Mouse (Mus musculus) lung, embryonic 14.5 days (tissue): ENCODE results near the gene Nptn. TPM values are rescaled to one million over a fixed set of nuclear protein-coding genes. Genes with fewer than 3 reads are reported as not detected.
A peak's percentile ranks its signal among the peaks of the same experiment; 100 is the strongest.

ENCODE experiments used
- ATAC-seq: fragments of 200-750 bp; cut with Nextera tagmentation; 2 replicates; pipeline ENCODE4 v1.8.0; 2017; ENCODE audit warnings: mild to moderate bottlenecking, moderate TSS enrichment, moderate library complexity; ENCODE audit not compliant: insufficient read depth
- DNase-seq: peaks from one replicate; pipeline ENCODE4 v3.0.0-alpha.2; 2015
- H3K27ac ChIP-seq: fragments of 300-500 bp; sonication (generic); 2 replicates; pipeline ENCODE4 v1.5.1; 2014; ENCODE audit warnings: low read depth, mild to moderate bottlenecking, moderate library complexity
- H3K27me3 ChIP-seq: fragments of 300-500 bp; sonication (generic); 2 replicates; pipeline ENCODE4 v1.6.1; 2014; ENCODE audit warnings: low read length, control low read depth; ENCODE audit not compliant: insufficient read depth
- H3K36me3 ChIP-seq: fragments of 300-500 bp; sonication (generic); 2 replicates; pipeline ENCODE4 v1.6.1; 2014; ENCODE audit warnings: control low read depth; ENCODE audit not compliant: insufficient read depth
- H3K4me1 ChIP-seq: fragments of 300-500 bp; sonication (generic); 2 replicates; pipeline ENCODE4 v1.6.1; 2014; ENCODE audit warnings: antibody characterized with exemption, control low read depth; ENCODE audit not compliant: insufficient read depth
- H3K4me2 ChIP-seq: fragments of 300-500 bp; sonication (generic); 2 replicates; pipeline ENCODE4 v1.6.1; 2014; ENCODE audit warnings: mild to moderate bottlenecking
- H3K4me3 ChIP-seq: fragments of 300-500 bp; sonication (generic); 2 replicates; pipeline ENCODE4 v1.5.1; 2014; ENCODE audit warnings: low read depth, low read length
- H3K9ac ChIP-seq: fragments of 300-500 bp; sonication (generic); 2 replicates; pipeline ENCODE4 v1.6.1; 2014
- H3K9me3 ChIP-seq: fragments of 300-500 bp; sonication (generic); 2 replicates; pipeline ENCODE4 v1.6.1; 2016; ENCODE audit warnings: low read depth, low read length, control low read depth
- CTCF ChIP-seq: IDR thresholded peaks from 2 replicates; pipeline ENCODE4 v1.5.1; 2016; ENCODE audit warnings: antibody characterized with exemption, low read depth
- WGBS: fragments of 180-500 bp; shearing (Covaris S2); extraction: QIAGEN DNeasy Blood & Tissue Kit; methylation state at CpG from one replicate; pipeline ENCODE4 v1.1.7; 2014; 5-methylcytosine and 5-hydroxymethylcytosine counted together
- polyA plus RNA-seq: library from polyadenylated mRNA; unstranded; fragments of >200 nt; fragmentation: Nextera tagmentation; extraction: Ambion mirVana; gene quantifications from 2 replicates; pipeline ENCODE4 v1.2.1, GENCODE M21; 2014

The Nptn gene
- polyA plus RNA-seq, 1 experiment from 2014 or later, result 124 TPM

- Histone ChIP-seq H3K4me3 (no peak overlapping the region), H3K4me2 (no peak overlapping the region), H3K27me3 (no peaks in the 10 kb centered on the region), H3K9me3 (no peaks in the 10 kb centered on the region), H3K36me3 (no peaks in the 10 kb centered on the region), H3K4me1 (0 out of 2 replicates have a peak, but pooled peaks cover 3% of the 10 kb centered on the region), H3K27ac (no peak overlapping the region), H3K9ac (no peak overlapping the region)
- TF ChIP-seq CTCF, result no peak
- DNase-seq, result no peak
- ATAC-seq, result no peak
- 69% methylated on average over 11 of the region's 11 CpGs for WGBS
Observed at GRCm38 (mm10) chr9:58674736-58675135, 92.7 kb downstream of the Nptn start.

GRCm38 (mm10) chr9:58675371-58675770, 93.3 kb downstream of the Nptn start:
- WGBS, result 33% methylated on average over 6 of the region's 6 CpGs
- Histone ChIP-seq H3K27ac (no peak overlapping the region), H3K4me3 (no peak overlapping the region), H3K9ac (no peak overlapping the region), H3K27me3 (no peaks in the 10 kb centered on the region), H3K36me3 (no peaks in the 10 kb centered on the region), H3K4me1 (0 out of 2 replicates have a peak, but pooled peaks cover 3% of the 10 kb centered on the region), H3K4me2 (no peak overlapping the region), H3K9me3 (no peaks in the 10 kb centered on the region)
- peak; percentile 31 for DNase-seq
- ATAC-seq, result no peak
- no peak for TF ChIP-seq CTCF

- WGBS, result 38% methylated on average over 2 of the region's 2 CpGs
- H3K36me3 ChIP-seq, result no peaks in the 10 kb centered on the region
- ATAC-seq, result no peak
- no peaks in the 10 kb centered on the region for H3K27me3 ChIP-seq
- no peaks in the 10 kb centered on the region for H3K9me3 ChIP-seq
- H3K9ac ChIP-seq, result no peak overlapping the region
- no peak for TF ChIP-seq CTCF
- no peak overlapping the region for H3K27ac ChIP-seq
- H3K4me2 ChIP-seq, result no peak overlapping the region
- H3K4me3 ChIP-seq, result no peak overlapping the region
- no peak for DNase-seq
- no peaks in the 10 kb centered on the region for H3K4me1 ChIP-seq
Observed at GRCm38 (mm10) chr9:58681411-58681810, 99.4 kb downstream of the Nptn start.

DNA sequence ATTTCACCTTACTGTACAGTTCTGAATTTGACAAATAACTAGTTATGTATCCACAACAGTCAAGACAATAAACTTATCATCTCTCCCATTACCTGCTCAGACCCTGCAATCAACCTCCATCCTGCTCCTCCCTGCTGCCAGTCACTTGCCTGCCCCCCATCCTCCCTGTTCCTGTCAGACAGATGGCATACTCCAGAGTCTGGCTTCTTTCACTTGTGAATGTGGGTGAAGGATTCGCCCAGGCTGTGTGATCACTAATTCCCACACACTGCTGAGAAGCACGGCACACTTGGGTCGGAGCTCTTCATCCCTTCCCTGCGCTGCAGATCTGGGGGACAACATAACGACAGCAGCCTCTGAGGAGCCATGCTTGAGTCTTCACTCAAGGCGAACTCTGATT, 100.1 kb downstream of the Nptn start:
- Histone ChIP-seq H3K27ac (no peak overlapping the region), H3K9me3 (no peaks in the 10 kb centered on the region), H3K4me1 (no peaks in the 10 kb centered on the region), H3K9ac (no peak overlapping the region), H3K27me3 (no peaks in the 10 kb centered on the region), H3K4me3 (no peak overlapping the region), H3K36me3 (no peaks in the 10 kb centered on the region), H3K4me2 (no peak overlapping the region)
- ATAC-seq (no peak), DNase-seq (no peak)
- WGBS, result 54% methylated on average over 6 of the region's 6 CpGs
- no peak for TF ChIP-seq CTCF

DNA sequence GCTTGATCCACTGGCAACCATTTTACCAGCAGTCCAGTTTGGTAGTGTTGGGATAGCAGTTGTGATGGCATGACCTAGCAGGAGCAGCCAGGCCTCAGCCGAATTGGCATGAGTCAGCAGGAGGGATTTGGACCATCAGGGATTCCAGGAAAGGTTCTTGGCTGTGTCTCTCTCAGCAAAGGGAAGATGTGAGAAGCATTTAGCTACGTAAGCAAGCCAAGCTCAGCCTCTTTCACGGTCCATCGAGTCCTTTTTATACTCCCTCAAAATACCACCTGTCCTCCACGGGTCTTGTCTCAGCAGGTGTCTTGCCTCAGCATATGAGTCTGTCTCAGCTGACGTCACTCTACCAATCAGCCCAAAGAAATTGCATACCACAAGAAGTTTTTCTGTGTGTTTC, 101.3 kb downstream of the Nptn start:
- no peak overlapping the region for H3K9ac ChIP-seq
- H3K27me3 ChIP-seq, result no peaks in the 10 kb centered on the region
- no peak overlapping the region for H3K27ac ChIP-seq
- H3K4me1 ChIP-seq, result no peaks in the 10 kb centered on the region
- ATAC-seq (no peak), DNase-seq (no peak)
- WGBS, result 71% methylated on average over 6 of the region's 6 CpGs
- no peak overlapping the region for H3K4me2 ChIP-seq
- H3K9me3 ChIP-seq, result no peaks in the 10 kb centered on the region
- H3K4me3 ChIP-seq, result no peak overlapping the region
- no peak for TF ChIP-seq CTCF
- H3K36me3 ChIP-seq, result no peaks in the 10 kb centered on the region

DNA sequence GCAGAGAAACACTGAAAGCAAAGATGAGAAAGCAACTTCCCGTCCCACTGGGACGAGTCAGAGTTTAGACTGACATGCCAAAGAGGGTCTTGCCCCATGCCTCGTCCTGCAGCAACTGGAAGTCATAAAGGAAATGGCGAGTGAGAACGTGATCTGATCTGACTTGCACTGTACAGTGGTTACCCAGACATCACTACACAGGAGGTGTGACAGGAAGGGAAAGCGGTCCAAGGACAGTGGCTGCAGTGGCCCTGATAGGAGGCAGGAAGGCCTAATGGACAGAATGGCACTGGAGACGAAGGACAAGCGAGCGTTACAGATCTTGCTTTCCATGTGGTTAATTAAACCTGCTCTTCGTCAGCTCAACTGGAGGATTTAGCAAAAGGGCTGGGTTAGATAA, 103.2 kb downstream of the Nptn start:
- H3K4me3 ChIP-seq, result no peak overlapping the region
- no peaks in the 10 kb centered on the region for H3K9me3 ChIP-seq
- H3K9ac ChIP-seq, result no peak overlapping the region
- 75% methylated on average over 10 of the region's 10 CpGs for WGBS
- H3K4me1 ChIP-seq, result no peaks in the 10 kb centered on the region
- no peaks in the 10 kb centered on the region for H3K27me3 ChIP-seq
- TF ChIP-seq CTCF, result no peak
- DNase-seq (no peak), ATAC-seq (no peak)
- no peaks in the 10 kb centered on the region for H3K36me3 ChIP-seq
- no peak overlapping the region for H3K4me2 ChIP-seq
- no peak overlapping the region for H3K27ac ChIP-seq

- DNase-seq, result no peak
- H3K9ac ChIP-seq, result no peak overlapping the region; the same call in 1 of the 2 replicates
- 65% methylated on average over 4 of the region's 4 CpGs for WGBS
- H3K4me3 ChIP-seq, result no peak overlapping the region
- no peaks in the 10 kb centered on the region for H3K9me3 ChIP-seq
- H3K27ac ChIP-seq, result no peak overlapping the region
- ATAC-seq, result no peak
- no peak overlapping the region for H3K4me2 ChIP-seq
- no peak for TF ChIP-seq CTCF
- no peaks in the 10 kb centered on the region for H3K36me3 ChIP-seq
- H3K4me1 ChIP-seq, result no peaks in the 10 kb centered on the region
- no peaks in the 10 kb centered on the region for H3K27me3 ChIP-seq
Observed at GRCm38 (mm10) chr9:58688076-58688475, 106.0 kb downstream of the Nptn start.

DNA sequence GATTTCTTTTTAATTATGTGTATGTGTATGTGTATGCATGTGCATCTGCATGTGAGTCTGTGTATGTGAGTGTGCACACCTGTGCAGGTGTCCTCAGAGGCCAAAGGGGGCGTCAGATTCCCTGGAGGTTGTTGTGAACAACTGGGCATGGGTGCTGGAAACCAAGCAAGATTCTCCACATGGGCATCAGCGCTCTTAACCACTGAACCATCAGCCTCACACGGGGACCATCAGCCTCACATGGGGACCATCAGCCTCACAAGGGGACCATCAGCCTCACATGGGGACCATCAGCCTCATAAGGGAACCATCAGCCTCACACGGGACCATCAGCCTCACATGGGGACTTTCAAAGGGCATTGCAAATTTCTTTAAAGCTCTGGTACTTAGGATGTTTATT, 108.7 kb downstream of the Nptn start:
- no peak for TF ChIP-seq CTCF
- ATAC-seq (no peak), DNase-seq (no peak)
- H3K27ac ChIP-seq, result no peak overlapping the region
- no peak overlapping the region for H3K9ac ChIP-seq
- H3K36me3 ChIP-seq, result no peaks in the 10 kb centered on the region
- H3K27me3 ChIP-seq, result no peaks in the 10 kb centered on the region
- no peak overlapping the region for H3K4me3 ChIP-seq
- H3K4me2 ChIP-seq, result no peak overlapping the region
- H3K9me3 ChIP-seq, result no peaks in the 10 kb centered on the region
- no peaks in the 10 kb centered on the region for H3K4me1 ChIP-seq
- 76% methylated on average over 4 of the region's 4 CpGs for WGBS
